Mouse (Mus musculus) intestine, embryonic 16.5 days (tissue): Measurements from ENCODE around the gene Gata2. TPM values are rescaled to one million over a fixed set of nuclear protein-coding genes. Genes with fewer than 3 reads are reported as not detected.

Source experiments
- ATAC-seq: fragments of 200-750 bp; cut with Nextera tagmentation; 2 replicates; pipeline ENCODE4 v1.8.0; 2017; ENCODE audit warnings: moderate TSS enrichment, moderate library complexity
- H3K27ac ChIP-seq: fragments of 300-500 bp; sonication (generic); 2 replicates; pipeline ENCODE4 v1.5.1; 2014; ENCODE audit warnings: mild to moderate bottlenecking, low read length
- H3K27me3 ChIP-seq: fragments of 300-500 bp; sonication (generic); replicated peaks from 2 replicates; pipeline ENCODE4 v1.6.1; 2014; ENCODE audit warnings: low read length, control low read depth, mixed read lengths; ENCODE audit not compliant: control insufficient read depth, insufficient read depth
- H3K36me3 ChIP-seq: fragments of 300-500 bp; sonication (generic); 2 replicates; pipeline ENCODE4 v1.6.1; 2014; ENCODE audit warnings: low read length, control low read depth; ENCODE audit not compliant: control insufficient read depth, insufficient read depth
- H3K4me1 ChIP-seq: fragments of 300-500 bp; sonication (generic); 2 replicates; pipeline ENCODE4 v1.6.1; 2014; ENCODE audit warnings: low read length, control low read depth, mixed read lengths; ENCODE audit not compliant: control insufficient read depth, insufficient read depth
- H3K4me2 ChIP-seq: fragments of 300-500 bp; sonication (generic); 2 replicates; pipeline ENCODE4 v1.6.1; 2014; ENCODE audit warnings: low read depth, low read length, control low read depth
- H3K4me3 ChIP-seq: fragments of 300-500 bp; sonication (generic); 2 replicates; pipeline ENCODE4 v1.5.1; 2014; ENCODE audit warnings: mild to moderate bottlenecking, low read length
- H3K9ac ChIP-seq: fragments of 300-500 bp; sonication (generic); 2 replicates; pipeline ENCODE4 v1.6.1; 2014; ENCODE audit warnings: low read depth, low read length
- H3K9me3 ChIP-seq: fragments of 300-500 bp; sonication (generic); 2 replicates; pipeline ENCODE4 v1.6.1; 2016; ENCODE audit warnings: low read length, control low read depth; ENCODE audit not compliant: control insufficient read depth
- WGBS: fragments of 180-500 bp; shearing (Covaris S2); extraction: QIAGEN DNeasy Blood & Tissue Kit; methylation state at CpG from one replicate; pipeline ENCODE4 v1.1.7; 2014; 5-methylcytosine and 5-hydroxymethylcytosine counted together
- polyA plus RNA-seq: library from polyadenylated mRNA; unstranded; fragments of >200 nt; fragmentation: Nextera tagmentation; extraction: Ambion mirVana; gene quantifications from 2 replicates; pipeline ENCODE4 v1.2.1, GENCODE M21; 2015

Gata2 gene
- polyA plus RNA-seq, 1 experiment from 2014 or later, result 4.2 TPM

- no peak within 1 kb of the TSS for H3K27ac ChIP-seq
- WGBS, result 46% methylated on average over 10 of the region's 10 CpGs
- no peak within 1 kb of the TSS for H3K9ac ChIP-seq
- no peaks in the 10 kb centered on the region for H3K27me3 ChIP-seq
- ATAC-seq, result no peak
- H3K4me2 ChIP-seq, result no peak within 1 kb of the TSS
- no peaks in the 10 kb centered on the region for H3K36me3 ChIP-seq
- H3K9me3 ChIP-seq, result no peaks in the 10 kb centered on the region
- H3K4me1 ChIP-seq, result no peaks in the 10 kb centered on the region
- H3K4me3 ChIP-seq, result no peak within 1 kb of the TSS
These were observed 28.3 kb downstream of the Gata2 start, which contains the start of gene Dnajb8 for GRCm38 (mm10) chr6:88221968-88222367. Gene Dnajb8, plus strand, starts transcription at chr6:88222268.

GRCm38 (mm10) chr6:88226570-88226994, 32.9 kb downstream of the Gata2 start:
- H3K4me1 ChIP-seq, result no peaks in the 10 kb centered on the region
- ATAC-seq, result no peak
- H3K27ac ChIP-seq, result no peak overlapping the region
- no peaks in the 10 kb centered on the region for H3K36me3 ChIP-seq
- no peak overlapping the region for H3K9ac ChIP-seq
- WGBS, result 26% methylated on average over 5 of the region's 5 CpGs
- H3K4me3 ChIP-seq, result no peak overlapping the region
- no peaks in the 10 kb centered on the region for H3K27me3 ChIP-seq
- no peak overlapping the region for H3K4me2 ChIP-seq
- H3K9me3 ChIP-seq, result no peaks in the 10 kb centered on the region

- H3K27me3 ChIP-seq, result no peaks in the 10 kb centered on the region
- no peak overlapping the region for H3K9ac ChIP-seq
- WGBS, result 54% methylated on average over 7 of the region's 7 CpGs
- H3K4me1 ChIP-seq, result no peaks in the 10 kb centered on the region
- no peak overlapping the region for H3K27ac ChIP-seq
- H3K4me2 ChIP-seq, result no peak overlapping the region
- no peaks in the 10 kb centered on the region for H3K36me3 ChIP-seq
- no peak for ATAC-seq
- H3K9me3 ChIP-seq, result no peaks in the 10 kb centered on the region
- no peak overlapping the region for H3K4me3 ChIP-seq
These were observed 33.8 kb downstream of the Gata2 start for GRCm38 (mm10) chr6:88227537-88227936.

GRCm38 (mm10) chr6:88229221-88229620, 35.5 kb downstream of the Gata2 start:
- H3K4me2 ChIP-seq, result no peak overlapping the region
- H3K9ac ChIP-seq, result no peak overlapping the region
- WGBS, result 83% methylated on average over 12 of the region's 12 CpGs
- no peak for ATAC-seq
- no peak overlapping the region for H3K27ac ChIP-seq
- no peaks in the 10 kb centered on the region for H3K36me3 ChIP-seq
- no peaks in the 10 kb centered on the region for H3K27me3 ChIP-seq
- no peak overlapping the region for H3K4me3 ChIP-seq
- no peaks in the 10 kb centered on the region for H3K9me3 ChIP-seq
- no peaks in the 10 kb centered on the region; the same call in 1 of the 2 replicates for H3K4me1 ChIP-seq

- H3K9ac ChIP-seq, result no peak overlapping the region
- H3K9me3 ChIP-seq, result no peaks in the 10 kb centered on the region
- H3K27me3 ChIP-seq, result peaks cover 2% of the 10 kb centered on the region; the same call in 1 of the 2 replicates
- no peaks in the 10 kb centered on the region for H3K36me3 ChIP-seq
- no peak overlapping the region for H3K4me2 ChIP-seq
- 82% methylated on average over 7 of the region's 7 CpGs for WGBS
- no peak for ATAC-seq
- H3K4me1 ChIP-seq, result peaks cover 8% of the 10 kb centered on the region
- no peak overlapping the region for H3K27ac ChIP-seq
- H3K4me3 ChIP-seq, result no peak overlapping the region
These were observed 38.1 kb downstream of the Gata2 start for GRCm38 (mm10) chr6:88231821-88232220.

GRCm38 (mm10) chr6:88232221-88232620, 38.5 kb downstream of the Gata2 start:
- WGBS, result 60% methylated on average over 6 of the region's 6 CpGs
- H3K9me3 ChIP-seq, result no peaks in the 10 kb centered on the region
- no peak overlapping the region for H3K4me3 ChIP-seq
- no peak for ATAC-seq
- peaks cover 2% of the 10 kb centered on the region; the same call in 1 of the 2 replicates for H3K27me3 ChIP-seq
- no peak overlapping the region for H3K27ac ChIP-seq
- H3K4me1 ChIP-seq, result peaks cover 8% of the 10 kb centered on the region
- no peak overlapping the region for H3K9ac ChIP-seq
- no peak overlapping the region for H3K4me2 ChIP-seq
- H3K36me3 ChIP-seq, result no peaks in the 10 kb centered on the region

- Histone ChIP-seq H3K9ac (no peak overlapping the region), H3K9me3 (no peaks in the 10 kb centered on the region), H3K27me3 (peaks cover 2% of the 10 kb centered on the region; the same call in 1 of the 2 replicates), H3K4me3 (no peak overlapping the region), H3K4me1 (peaks cover 8% of the 10 kb centered on the region), H3K27ac (no peak overlapping the region), H3K4me2 (no peak overlapping the region), H3K36me3 (no peaks in the 10 kb centered on the region)
- WGBS, result 65% methylated on average over 8 of the region's 8 CpGs
- ATAC-seq, result peak; percentile 66
These were observed 40.3 kb downstream of the Gata2 start for GRCm38 (mm10) chr6:88233996-88234395.

- no peaks in the 10 kb centered on the region for H3K9me3 ChIP-seq
- H3K4me3 ChIP-seq, result no peak overlapping the region
- 34% methylated on average over 8 of the region's 8 CpGs for WGBS
- H3K27me3 ChIP-seq, result peaks cover 2% of the 10 kb centered on the region; the same call in 1 of the 2 replicates
- no peak for ATAC-seq
- H3K4me2 ChIP-seq, result no peak overlapping the region
- no peak overlapping the region for H3K9ac ChIP-seq
- H3K4me1 ChIP-seq, result peaks cover 8% of the 10 kb centered on the region
- H3K27ac ChIP-seq, result no peak overlapping the region
- H3K36me3 ChIP-seq, result no peaks in the 10 kb centered on the region
These were observed 41.8 kb downstream of the Gata2 start for GRCm38 (mm10) chr6:88235461-88235860.

GRCm38 (mm10) chr6:88235983-88236382, 42.3 kb downstream of the Gata2 start:
- 6% methylated on average over 17 of the region's 17 CpGs for WGBS
- Histone ChIP-seq H3K36me3 (no peaks in the 10 kb centered on the region), H3K4me2 (peak overlapping the region; percentile 21), H3K9ac (no peak overlapping the region), H3K4me1 (peaks cover 8% of the 10 kb centered on the region), H3K9me3 (no peaks in the 10 kb centered on the region), H3K27ac (no peak overlapping the region), H3K4me3 (no peak overlapping the region), H3K27me3 (peaks cover 2% of the 10 kb centered on the region; the same call in 1 of the 2 replicates)
- no peak for ATAC-seq

GRCm38 (mm10) chr6:88236513-88236912, 42.8 kb downstream of the Gata2 start:
- no peak overlapping the region for H3K27ac ChIP-seq
- peaks cover 8% of the 10 kb centered on the region for H3K4me1 ChIP-seq
- no peak overlapping the region for H3K4me3 ChIP-seq
- H3K9ac ChIP-seq, result no peak overlapping the region
- no peak for ATAC-seq
- H3K9me3 ChIP-seq, result no peaks in the 10 kb centered on the region
- no peak overlapping the region for H3K4me2 ChIP-seq
- no peaks in the 10 kb centered on the region for H3K36me3 ChIP-seq
- WGBS, result 24% methylated on average over 7 of the region's 7 CpGs
- H3K27me3 ChIP-seq, result peaks cover 2% of the 10 kb centered on the region
